Mouse (Mus musculus) bone marrow macrophage, adult 2 months (primary cell): ENCODE data around the gene 4931414P19Rik.

ENCODE experiments used
- CTCF ChIP-seq: IDR thresholded peaks from 2 replicates; pipeline ENCODE4 v1.5.1; 2012; ENCODE audit warnings: low read depth, mild to moderate bottlenecking, low read length, moderate library complexity
- POLR2A ChIP-seq: IDR thresholded peaks from 2 replicates; pipeline ENCODE4 v1.6.1; 2012; ENCODE audit warnings: mild to moderate bottlenecking, low read depth, low read length, borderline replicate concordance

- TF ChIP-seq POLR2A (no peak), CTCF (no peak)
Observed at GRCm38 (mm10) chr14:54574253-54574652, 31.5 kb downstream of the 4931414P19Rik start.
